Mouse (Mus musculus): ENCODE measurements around the gene Olfr1301.

Gene Olfr1301

DNA sequence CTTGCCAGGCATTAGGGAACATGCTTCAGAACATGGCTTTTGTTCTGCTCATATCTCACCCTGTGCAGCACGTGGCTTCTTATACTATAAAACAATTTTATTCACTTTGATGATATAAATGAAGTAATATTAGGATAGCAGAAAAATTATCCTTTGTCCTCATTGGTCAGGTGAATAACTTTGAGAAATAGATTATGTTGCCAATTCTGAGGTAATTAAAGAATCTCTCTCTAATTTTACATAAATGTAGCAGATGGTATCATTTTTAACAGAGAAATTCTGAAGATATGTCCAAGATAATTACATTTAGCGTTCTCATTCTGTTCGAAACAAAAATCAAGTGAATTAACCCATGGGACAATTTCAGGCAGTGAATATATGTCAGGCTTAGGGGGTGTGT, at the start of gene Olfr1301:
Olfr1301 (plus strand) TSS at position 301 of the 400 bp plus-strand sequence.
- no peak for DNase-seq (ENCODE audit: low spot score in 2 of 2)

DNA sequence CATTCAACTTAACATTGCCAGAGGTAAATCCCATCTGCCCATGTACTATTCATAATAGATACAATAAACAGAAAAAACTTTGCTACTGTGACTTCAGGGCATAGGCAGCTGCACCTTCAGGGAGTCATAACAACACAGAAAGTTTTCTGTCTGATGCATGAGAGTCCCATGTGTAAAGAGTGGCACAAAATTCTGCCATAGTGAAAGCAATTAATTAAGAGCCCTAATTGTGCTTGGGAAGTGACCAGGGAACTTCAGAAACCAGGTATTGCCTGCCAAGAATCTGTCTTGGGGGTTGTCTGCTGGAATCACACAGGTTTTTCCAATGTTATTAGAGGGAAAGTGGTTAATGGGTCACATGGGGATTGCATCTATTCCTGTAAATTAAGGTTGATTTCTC, 24.1 kb upstream of the Olfr1301 start:
- DNase-seq (ENCODE audit: low spot score in 2 of 2): no peak

DNA sequence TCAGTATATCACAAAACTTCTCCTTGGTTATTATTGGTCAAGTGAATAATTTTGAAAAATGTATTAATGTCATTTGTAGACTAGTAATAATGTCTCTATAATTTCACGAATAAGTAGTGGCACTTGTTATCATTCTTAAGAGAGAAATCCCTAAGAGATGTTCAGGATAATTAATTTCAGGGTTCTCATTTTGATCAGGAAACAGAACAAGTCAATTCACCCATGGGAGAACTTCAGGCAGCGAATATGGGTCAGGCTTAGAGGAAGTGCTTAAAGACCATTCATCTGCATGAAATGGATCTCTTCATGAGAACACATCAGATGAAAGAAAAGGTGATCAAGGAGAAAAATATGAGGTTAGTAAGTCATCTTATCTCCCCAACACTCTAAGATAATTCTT, 26.3 kb downstream of the Olfr1301 start, which contains the start of gene Olfr1302:
Olfr1302 (plus strand) TSS at position 301 of the 400 bp plus-strand sequence.
- no peak for DNase-seq (ENCODE audit: low spot score in 2 of 2)
